Mouse (Mus musculus) CD4-positive naive resting alpha-beta T cell, adult 76 days (primary cell): ENCODE results near the gene Sycn. TPM values are rescaled to one million over a fixed set of nuclear protein-coding genes. Genes with fewer than 3 reads are reported as not detected.

Experiments
- total RNA-seq: library from RNA; stranded (reverse); gene quantifications from one replicate; pipeline ENCODE4 v1.2.4, GENCODE M21; 2023

The Sycn gene
- not detected for total RNA-seq

DNA sequence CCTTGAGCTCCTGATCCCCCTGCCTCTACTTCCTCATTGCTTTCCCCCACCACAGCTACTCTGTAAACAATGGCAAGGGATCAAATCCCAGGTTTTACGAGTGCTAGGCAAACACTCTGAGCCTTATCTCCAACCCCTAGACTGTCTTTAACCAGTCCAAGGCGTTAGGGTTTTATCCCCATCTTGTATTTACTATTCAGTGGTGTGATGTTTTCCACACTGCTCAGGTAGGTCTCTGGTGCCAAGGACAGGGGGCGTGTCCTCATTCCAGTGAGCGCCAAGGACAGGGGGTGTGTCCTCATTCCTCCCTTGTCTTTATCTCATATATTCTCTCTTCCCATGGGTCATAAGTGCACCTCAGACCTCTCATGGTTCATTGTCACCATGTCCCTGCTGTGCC, at the start of gene Sycn:
Sycn (plus strand) TSS at position 360 of the 400 bp plus-strand sequence.

DNA sequence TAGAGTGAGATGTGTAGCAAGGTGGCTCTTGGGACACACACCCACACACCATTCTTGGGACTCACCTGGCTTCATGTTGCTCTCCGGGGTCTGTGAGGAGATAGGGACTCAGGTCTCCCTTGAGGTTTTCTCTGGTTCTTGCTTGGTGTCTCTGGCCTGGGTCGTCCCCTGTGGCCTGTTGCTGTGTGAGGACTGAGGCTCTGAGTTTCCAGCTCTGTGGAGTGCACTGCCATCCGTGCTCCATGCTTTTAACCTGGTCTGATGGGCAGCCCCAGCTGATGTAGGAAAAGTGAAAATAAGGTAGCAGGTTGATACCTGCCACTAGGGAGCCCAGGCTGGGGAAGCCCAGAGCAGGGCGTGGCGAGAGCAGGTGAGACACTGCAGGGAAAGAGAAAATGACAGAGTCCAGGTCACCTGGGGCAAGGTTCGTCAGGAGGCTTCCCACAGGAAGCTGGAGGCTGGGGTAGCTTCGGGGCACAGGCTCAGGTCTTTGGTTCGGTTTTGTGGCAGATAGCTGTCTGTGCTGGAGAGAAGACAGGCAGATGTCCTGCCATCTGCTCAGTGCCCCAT, 30.2 kb upstream of the Sycn start, which contains the start of gene Ifnl2:
Ifnl2 (minus strand) TSS at position 51 of the 570 bp plus-strand sequence.

DNA sequence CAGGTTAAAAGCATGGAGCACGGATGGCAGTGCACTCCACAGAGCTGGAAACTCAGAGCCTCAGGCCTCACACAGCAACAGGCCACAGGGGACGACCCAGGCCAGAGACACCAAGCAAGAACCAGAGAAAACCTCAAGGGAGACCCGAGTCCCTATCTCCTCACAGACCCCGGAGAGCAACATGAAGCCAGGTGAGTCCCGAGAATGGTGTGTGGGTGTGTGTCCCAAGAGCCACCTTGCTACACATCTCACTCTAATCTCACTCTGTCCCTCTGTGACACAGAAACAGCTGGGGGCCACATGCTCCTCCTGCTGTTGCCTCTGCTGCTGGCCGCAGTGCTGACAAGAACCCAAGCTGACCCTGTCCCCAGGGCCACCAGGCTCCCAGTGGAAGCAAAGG, 18.1 kb upstream of the Sycn start, which contains the start of gene Ifnl3:
Ifnl3 (plus strand) TSS at position 301 of the 400 bp plus-strand sequence.

DNA sequence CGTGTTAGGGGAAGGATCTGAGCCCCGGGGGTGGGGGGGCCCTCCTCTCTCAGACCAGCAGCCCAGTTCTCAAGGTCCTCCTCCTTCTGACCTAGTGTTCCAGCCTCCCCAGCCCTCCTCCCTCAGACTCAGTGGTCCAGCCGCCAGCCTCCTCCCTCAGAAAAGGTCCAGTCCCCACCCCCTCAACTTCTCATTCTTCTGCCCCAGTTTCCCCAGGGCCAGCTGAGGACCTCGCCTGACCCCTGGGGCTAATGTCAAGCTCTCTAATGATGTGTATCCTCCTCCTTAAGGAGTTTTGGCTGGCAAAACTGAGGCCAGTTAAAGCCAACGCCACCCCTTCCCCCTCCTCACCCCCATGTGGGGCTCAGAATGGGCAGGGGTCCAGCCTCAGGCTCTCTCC, 6.5 kb downstream of the Sycn start, which contains the start of gene Nccrp1:
Nccrp1 (minus strand) TSS at position 101 of the 400 bp plus-strand sequence.

Other genes starting within 250 kb of the Sycn start
- gene Selenov, start 249.7 kb upstream of the Sycn start, total RNA-seq = not detected
- gene Dll3, start 238.6 kb upstream of the Sycn start, total RNA-seq = not detected
- gene Timm50, start 228.8 kb upstream of the Sycn start, total RNA-seq = 30.4 TPM
- 171 TPM for gene Supt5, start 202.1 kb upstream of the Sycn start, total RNA-seq
- gene Rps16, start 190.2 kb upstream of the Sycn start, total RNA-seq = 4,922 TPM
- 159 TPM for gene Plekhg2, start 168.3 kb upstream of the Sycn start, total RNA-seq
- 225 TPM for gene Zfp36, start 160.6 kb upstream of the Sycn start, total RNA-seq
- 22.9 TPM for gene Med29, start 148.2 kb upstream of the Sycn start, total RNA-seq
- gene Paf1, start 147.9 kb upstream of the Sycn start, total RNA-seq = 150 TPM
- gene Gmfg, start 103.4 kb upstream of the Sycn start, total RNA-seq = 274 TPM
- 1.8 TPM for gene Lrfn1, start 88.9 kb upstream of the Sycn start, total RNA-seq
- not detected for gene Ifnl2, start 30.4 kb upstream of the Sycn start, total RNA-seq
- gene Ifnl3, start 18.0 kb upstream of the Sycn start, total RNA-seq = not detected
- 0.50 TPM for gene Nccrp1, start 6.4 kb downstream of the Sycn start, total RNA-seq
- gene Samd4b, start 57.3 kb downstream of the Sycn start, total RNA-seq = 57.6 TPM
- 8.9 TPM for gene Pak4, start 57.3 kb downstream of the Sycn start, total RNA-seq
- gene Acp7, start 90.4 kb downstream of the Sycn start, total RNA-seq = not detected
- 2.4 TPM for gene Fbxo27, start 152.0 kb downstream of the Sycn start, total RNA-seq
- 16.8 TPM for gene Fbxo17, start 175.9 kb downstream of the Sycn start, total RNA-seq
- gene Mrps12, start 200.9 kb downstream of the Sycn start, total RNA-seq = 26.1 TPM
- gene Sars2, start 201.1 kb downstream of the Sycn start, total RNA-seq = 18.8 TPM
- not detected for gene Ccer2, start 215.3 kb downstream of the Sycn start, total RNA-seq
- 66.8 TPM for gene Sirt2, start 225.8 kb downstream of the Sycn start, total RNA-seq
- 65.7 TPM for gene Nfkbib, start 226.6 kb downstream of the Sycn start, total RNA-seq
- gene Rinl, start 248.1 kb downstream of the Sycn start, total RNA-seq = 108 TPM